Mouse (Mus musculus) liver, embryonic 13.5 days (tissue): ENCODE results near the gene Marcksl1. TPM values are rescaled to one million over a fixed set of nuclear protein-coding genes. Genes with fewer than 3 reads are reported as not detected.
"Not testable (repeated sequence)": the region's sequence is repeated elsewhere in the genome, so short reads cannot be mapped to it uniquely, and the experiment has no call there.

ENCODE experiments used
- ATAC-seq: fragments of 200-750 bp; cut with Nextera tagmentation; 2 replicates; pipeline ENCODE4 v1.8.0; 2017; ENCODE audit warnings: low read depth, mild to moderate bottlenecking, moderate number of reproducible peaks, moderate library complexity
- DNase-seq: peaks from one replicate; pipeline ENCODE4 v3.0.0; 2022
- H3K27ac ChIP-seq: fragments of 300-500 bp; sonication (generic); 2 replicates; pipeline ENCODE4 v1.5.1; 2015; ENCODE audit warnings: moderate library complexity, mild to moderate bottlenecking, inconsistent platforms
- H3K27me3 ChIP-seq: fragments of 300-500 bp; sonication (generic); 2 replicates; pipeline ENCODE4 v1.6.1; 2015; ENCODE audit warnings: mild to moderate bottlenecking, inconsistent platforms
- H3K36me3 ChIP-seq: fragments of 300-500 bp; sonication (generic); 2 replicates; pipeline ENCODE4 v1.6.1; 2015; ENCODE audit warnings: mild to moderate bottlenecking, inconsistent platforms
- H3K4me1 ChIP-seq: fragments of 300-500 bp; sonication (generic); replicated peaks from 2 replicates; pipeline ENCODE4 v1.6.1; 2015; ENCODE audit warnings: inconsistent platforms
- H3K4me2 ChIP-seq: fragments of 300-500 bp; sonication (generic); 2 replicates; pipeline ENCODE4 v1.6.1; 2015; ENCODE audit warnings: inconsistent platforms, mild to moderate bottlenecking, moderate library complexity
- H3K4me3 ChIP-seq: fragments of 300-500 bp; sonication (generic); replicated peaks from 2 replicates; pipeline ENCODE4 v1.5.1; 2015; ENCODE audit warnings: mild to moderate bottlenecking, inconsistent platforms
- H3K9ac ChIP-seq: fragments of 300-500 bp; sonication (generic); 2 replicates; pipeline ENCODE4 v1.6.1; 2015; ENCODE audit warnings: mild to moderate bottlenecking, inconsistent platforms
- H3K9me3 ChIP-seq: fragments of 300-500 bp; sonication (generic); replicated peaks from 2 replicates; pipeline ENCODE4 v1.6.1; 2016; ENCODE audit warnings: inconsistent platforms
- WGBS: fragments of 180-500 bp; shearing (Covaris S2); methylation state at CpG from one replicate; pipeline ENCODE4 v1.1.7; 2015; ENCODE audit not compliant: insufficient replicate concordance; 5-methylcytosine and 5-hydroxymethylcytosine counted together
- polyA plus RNA-seq: library from polyadenylated mRNA; unstranded; fragments of >200 nt; fragmentation: Nextera tagmentation; extraction: Ambion mirVana; gene quantifications from 2 replicates; pipeline ENCODE4 v1.2.1, GENCODE M21; 2015

Marcksl1 gene
- polyA plus RNA-seq, 1 experiment from 2014 or later: 82.7 TPM

- DNase-seq (no peak), ATAC-seq (no peak)
- 62% methylated on average over 6 of the region's 6 CpGs for WGBS
- Histone ChIP-seq H3K27me3 (peaks cover 44% of the 10 kb centered on the region), H3K4me2 (no peak overlapping the region), H3K27ac (no peak overlapping the region), H3K36me3 (peaks cover 14% of the 10 kb centered on the region), H3K4me3 (no peak overlapping the region), H3K4me1 (peaks cover 34% of the 10 kb centered on the region), H3K9me3 (no peaks in the 10 kb centered on the region), H3K9ac (no peak overlapping the region)
Observed at GRCm38 (mm10) chr4:129511413-129512096, 1.8 kb upstream of the Marcksl1 start.

- under 1% methylated on average over 44 of the region's 57 CpGs for WGBS
- ATAC-seq: peak; percentile 43
- Histone ChIP-seq H3K4me2 (peak overlapping the region; percentile 98), H3K27ac (peak overlapping the region; percentile 73), H3K9ac (peak overlapping the region; percentile 83), H3K9me3 (no peaks in the 10 kb centered on the region), H3K4me1 (peaks cover 37% of the 10 kb centered on the region), H3K27me3 (peaks cover 42% of the 10 kb centered on the region), H3K4me3 (peak overlapping the region; percentile 72), H3K36me3 (peaks cover 37% of the 10 kb centered on the region)
- DNase-seq: no peak
Observed at GRCm38 (mm10) chr4:129513891-129514290, 510 bp downstream of the Marcksl1 start.

GRCm38 (mm10) chr4:129514300-129514898, 1.0 kb downstream of the Marcksl1 start:
- peak overlapping the region; percentile 73 for H3K27ac ChIP-seq
- WGBS: 3% methylated on average over 34 of the region's 35 CpGs
- H3K4me3 ChIP-seq: peak overlapping the region; percentile 72
- peaks cover 41% of the 10 kb centered on the region for H3K36me3 ChIP-seq
- ATAC-seq: peak; percentile 63
- peak overlapping the region; percentile 98 for H3K4me2 ChIP-seq
- H3K27me3 ChIP-seq: peaks cover 40% of the 10 kb centered on the region
- H3K4me1 ChIP-seq: peaks cover 33% of the 10 kb centered on the region
- H3K9ac ChIP-seq: peak overlapping the region; percentile 83
- H3K9me3 ChIP-seq: no peaks in the 10 kb centered on the region
- no peak for DNase-seq

- Histone ChIP-seq H3K4me1 (peaks cover 33% of the 10 kb centered on the region), H3K27ac (no peak overlapping the region; the same call in 1 of the 2 replicates), H3K27me3 (peaks cover 26% of the 10 kb centered on the region), H3K9me3 (no peaks in the 10 kb centered on the region), H3K4me2 (no peak overlapping the region), H3K36me3 (peaks cover 65% of the 10 kb centered on the region), H3K9ac (no peak overlapping the region), H3K4me3 (no peak overlapping the region)
- DNase-seq (no peak), ATAC-seq (no peak)
- 65% methylated on average over 2 of the region's 2 CpGs for WGBS
Observed at GRCm38 (mm10) chr4:129516925-129517324, 3.5 kb downstream of the Marcksl1 start.

GRCm38 (mm10) chr4:129518519-129518918, 5.1 kb downstream of the Marcksl1 start:
- DNase-seq (no peak), ATAC-seq (no peak)
- Histone ChIP-seq H3K27ac (no peak overlapping the region), H3K36me3 (peaks cover 81% of the 10 kb centered on the region), H3K4me2 (no peak overlapping the region), H3K9ac (no peak overlapping the region), H3K4me1 (peaks cover 26% of the 10 kb centered on the region), H3K4me3 (no peak overlapping the region), H3K9me3 (no peaks in the 10 kb centered on the region), H3K27me3 (peaks cover 10% of the 10 kb centered on the region)
- 89% methylated on average over 8 of the region's 8 CpGs for WGBS

DNA sequence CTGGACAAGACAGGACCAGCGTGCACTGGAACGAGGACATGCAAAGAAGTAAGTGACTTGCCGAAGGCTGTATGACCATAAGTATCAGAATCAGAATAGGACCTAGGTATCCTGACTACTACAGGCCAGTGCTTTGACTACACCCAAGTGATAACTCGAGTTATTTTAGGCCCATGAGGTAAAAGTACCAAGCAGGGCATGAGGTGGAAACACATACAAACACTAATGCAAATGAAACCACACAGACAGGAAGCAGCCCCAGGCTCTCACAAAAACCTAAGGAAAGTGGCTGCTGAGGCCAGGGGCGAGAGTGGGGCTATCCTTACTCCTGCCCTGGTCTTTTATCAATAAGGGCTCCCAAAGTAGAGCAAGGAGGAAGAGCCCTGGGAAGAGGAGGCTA, 12.0 kb downstream of the Marcksl1 start:
- no peak overlapping the region for H3K9ac ChIP-seq
- DNase-seq (no peak), ATAC-seq (no peak)
- H3K4me3 ChIP-seq: no peak overlapping the region
- H3K27ac ChIP-seq: no peak overlapping the region
- H3K27me3 ChIP-seq: no peaks in the 10 kb centered on the region
- no peak overlapping the region for H3K4me2 ChIP-seq
- peaks cover 91% of the 10 kb centered on the region for H3K36me3 ChIP-seq
- H3K4me1 ChIP-seq: 0 out of 2 replicates have a peak, but pooled peaks cover 7% of the 10 kb centered on the region
- H3K9me3 ChIP-seq: no peaks in the 10 kb centered on the region
- WGBS: 83% methylated on average over 5 of the region's 5 CpGs

GRCm38 (mm10) chr4:129525889-129526288, 12.5 kb downstream of the Marcksl1 start:
- no peak overlapping the region for H3K4me2 ChIP-seq
- H3K27ac ChIP-seq: no peak overlapping the region
- no peak for DNase-seq
- H3K4me3 ChIP-seq: no peak overlapping the region
- H3K36me3 ChIP-seq: peaks cover 92% of the 10 kb centered on the region
- ATAC-seq: no peak
- 0 out of 2 replicates have a peak, but pooled peaks cover 7% of the 10 kb centered on the region for H3K4me1 ChIP-seq
- no peak overlapping the region for H3K9ac ChIP-seq
- H3K27me3 ChIP-seq: no peaks in the 10 kb centered on the region
- WGBS: 84% methylated on average over 3 of the region's 3 CpGs
- no peaks in the 10 kb centered on the region for H3K9me3 ChIP-seq

DNA sequence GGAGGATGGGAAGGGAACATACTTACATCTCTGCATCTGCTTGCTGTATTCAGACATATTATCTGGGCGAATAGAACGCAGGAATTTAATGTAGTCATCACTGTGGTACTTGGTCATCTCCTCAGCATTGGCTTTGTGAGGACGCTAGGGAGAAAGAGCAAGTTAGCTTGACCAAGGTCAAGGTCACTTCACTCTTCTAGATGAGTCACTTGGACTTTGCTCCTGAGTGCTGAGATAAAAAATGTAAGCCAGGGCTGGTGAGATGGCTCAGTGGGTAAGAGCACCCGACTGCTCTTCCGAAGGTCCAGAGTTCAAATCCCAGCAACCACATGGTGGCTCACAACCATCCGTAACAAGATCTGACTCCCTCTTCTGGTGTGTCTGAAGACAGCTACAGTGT, 15.5 kb downstream of the Marcksl1 start:
- H3K4me3 ChIP-seq, DNase-seq, H3K27me3 ChIP-seq, ATAC-seq, H3K4me1 ChIP-seq, H3K4me2 ChIP-seq, H3K9ac ChIP-seq, H3K27ac ChIP-seq, H3K9me3 ChIP-seq: not testable (repeated sequence)
- 86% methylated on average over 6 of the region's 6 CpGs for WGBS
- peaks cover 90% of the 10 kb centered on the region for H3K36me3 ChIP-seq

GRCm38 (mm10) chr4:129540012-129540411, 26.6 kb downstream of the Marcksl1 start:
- H3K9ac ChIP-seq: no peak overlapping the region
- no peak for ATAC-seq
- H3K27me3 ChIP-seq: no peaks in the 10 kb centered on the region
- H3K4me2 ChIP-seq: no peak overlapping the region
- peak; percentile 44 for DNase-seq
- peaks cover 46% of the 10 kb centered on the region for H3K36me3 ChIP-seq
- WGBS: 87% methylated on average over 6 of the region's 6 CpGs
- peaks cover 55% of the 10 kb centered on the region for H3K4me1 ChIP-seq
- no peak overlapping the region for H3K27ac ChIP-seq
- 0 out of 2 replicates have a peak overlapping the region, but pooled peaks have one; percentile 0 for H3K4me3 ChIP-seq
- no peaks in the 10 kb centered on the region for H3K9me3 ChIP-seq

GRCm38 (mm10) chr4:129541868-129542591, 28.6 kb downstream of the Marcksl1 start:
- H3K4me2 ChIP-seq: peak overlapping the region; percentile 84
- peak overlapping the region; percentile 91 for H3K9ac ChIP-seq
- H3K4me3 ChIP-seq: peak overlapping the region; percentile 74
- peak; percentile 29 for DNase-seq
- ATAC-seq: no peak
- no peaks in the 10 kb centered on the region for H3K9me3 ChIP-seq
- H3K27me3 ChIP-seq: no peaks in the 10 kb centered on the region
- H3K36me3 ChIP-seq: peaks cover 28% of the 10 kb centered on the region
- peak overlapping the region; percentile 84 for H3K27ac ChIP-seq
- H3K4me1 ChIP-seq: peaks cover 48% of the 10 kb centered on the region
- under 1% methylated on average over 30 of the region's 30 CpGs for WGBS

GRCm38 (mm10) chr4:129542592-129543141, 29.3 kb downstream of the Marcksl1 start, which contains the start of gene Hdac1:
TSS of gene Hdac1 (minus strand) at chr4:129542713.
- peak within 1 kb of the TSS; percentile 91 for H3K9ac ChIP-seq
- H3K27ac ChIP-seq: peak within 1 kb of the TSS; percentile 84
- H3K4me3 ChIP-seq: peak within 1 kb of the TSS; percentile 74
- DNase-seq (peak; percentile 98), ATAC-seq (peak; percentile 100)
- no peaks in the 10 kb centered on the region for H3K9me3 ChIP-seq
- H3K4me1 ChIP-seq: peaks cover 49% of the 10 kb centered on the region
- peak within 1 kb of the TSS; percentile 84 for H3K4me2 ChIP-seq
- 1% methylated on average over 46 of the region's 46 CpGs for WGBS
- peaks cover 23% of the 10 kb centered on the region for H3K36me3 ChIP-seq
- no peaks in the 10 kb centered on the region for H3K27me3 ChIP-seq
